Mouse (Mus musculus) kidney, embryonic 14.5 days (tissue): ENCODE data around the gene Cntnap2. TPM values are rescaled to one million over a fixed set of nuclear protein-coding genes. Genes with fewer than 3 reads are reported as not detected.

Experiments used
- ATAC-seq: fragments of 200-750 bp; cut with Nextera tagmentation; 2 replicates; pipeline ENCODE4 v1.8.0; 2017; ENCODE audit warnings: moderate number of reproducible peaks, mild to moderate bottlenecking, moderate TSS enrichment, moderate library complexity; ENCODE audit not compliant: low FRiP score, low TSS enrichment
- H3K27ac ChIP-seq: fragments of 300-500 bp; sonication (generic); 2 replicates; pipeline ENCODE4 v1.5.1; 2014; ENCODE audit warnings: low read depth, mild to moderate bottlenecking, low read length, moderate library complexity, mixed read lengths
- H3K27me3 ChIP-seq: fragments of 300-500 bp; sonication (generic); 2 replicates; pipeline ENCODE4 v1.6.1; 2014; ENCODE audit warnings: mild to moderate bottlenecking, low read length; ENCODE audit not compliant: control insufficient read depth, insufficient read depth
- H3K36me3 ChIP-seq: fragments of 300-500 bp; sonication (generic); 2 replicates; pipeline ENCODE4 v1.6.1; 2014; ENCODE audit warnings: low read length, mixed read lengths; ENCODE audit not compliant: control insufficient read depth, insufficient read depth
- H3K4me1 ChIP-seq: fragments of 300-500 bp; sonication (generic); 2 replicates; pipeline ENCODE4 v1.6.1; 2014; ENCODE audit warnings: low read length, mixed read lengths; ENCODE audit not compliant: control insufficient read depth, insufficient read depth
- H3K4me2 ChIP-seq: fragments of 300-500 bp; sonication (generic); replicated peaks from 2 replicates; pipeline ENCODE4 v1.6.1; 2014; ENCODE audit warnings: low read depth, mild to moderate bottlenecking, low read length
- H3K4me3 ChIP-seq: fragments of 300-500 bp; sonication (generic); 2 replicates; pipeline ENCODE4 v1.5.1; 2014; ENCODE audit warnings: mild to moderate bottlenecking, low read length
- H3K9ac ChIP-seq: fragments of 300-500 bp; sonication (generic); 2 replicates; pipeline ENCODE4 v1.6.1; 2014; ENCODE audit warnings: low read depth, mild to moderate bottlenecking, low read length, moderate library complexity
- H3K9me3 ChIP-seq: fragments of 300-500 bp; sonication (generic); 2 replicates; pipeline ENCODE4 v1.6.1; 2016; ENCODE audit warnings: low read length; ENCODE audit not compliant: control insufficient read depth
- WGBS: fragments of 180-500 bp; shearing (Covaris S2); extraction: QIAGEN DNeasy Blood & Tissue Kit; methylation state at CpG from one replicate; pipeline ENCODE4 v1.1.7; 2014; 5-methylcytosine and 5-hydroxymethylcytosine counted together
- polyA plus RNA-seq: library from polyadenylated mRNA; unstranded; fragments of >200 nt; fragmentation: Nextera tagmentation; extraction: Ambion mirVana; gene quantifications from 2 replicates; pipeline ENCODE4 v1.2.1, GENCODE M21; 2014

The Cntnap2 gene
- polyA plus RNA-seq, 1 experiment from 2014 or later: 1.9 TPM

GRCm38 (mm10) chr6:46961022-46961686 is 1902.0 kb downstream of the Cntnap2 start:
- H3K4me1 ChIP-seq: no peaks in the 10 kb centered on the region
- H3K4me3 ChIP-seq: no peak overlapping the region
- no peak overlapping the region for H3K27ac ChIP-seq
- no peaks in the 10 kb centered on the region for H3K9me3 ChIP-seq
- no peak overlapping the region for H3K4me2 ChIP-seq
- no peaks in the 10 kb centered on the region for H3K27me3 ChIP-seq
- no peak overlapping the region for H3K9ac ChIP-seq
- WGBS: 35% methylated on average over 10 of the region's 10 CpGs
- no peaks in the 10 kb centered on the region for H3K36me3 ChIP-seq
- ATAC-seq: peak; percentile 86

- Histone ChIP-seq H3K4me1 (no peaks in the 10 kb centered on the region), H3K9ac (no peak overlapping the region), H3K9me3 (no peaks in the 10 kb centered on the region), H3K27ac (peak overlapping the region; percentile 24; the same call in 1 of the 2 replicates), H3K36me3 (no peaks in the 10 kb centered on the region), H3K4me3 (no peak overlapping the region), H3K27me3 (no peaks in the 10 kb centered on the region), H3K4me2 (no peak overlapping the region)
- ATAC-seq: peak; percentile 81
- WGBS: 66% methylated on average over 2 of the region's 2 CpGs
These were observed 1904.1 kb downstream of the Cntnap2 start for GRCm38 (mm10) chr6:46963261-46963660.

GRCm38 (mm10) chr6:46963693-46964092 is 1904.5 kb downstream of the Cntnap2 start:
- Histone ChIP-seq H3K9me3 (no peaks in the 10 kb centered on the region), H3K4me2 (no peak overlapping the region), H3K27ac (no peak overlapping the region), H3K4me3 (no peak overlapping the region), H3K36me3 (no peaks in the 10 kb centered on the region), H3K9ac (no peak overlapping the region), H3K27me3 (no peaks in the 10 kb centered on the region), H3K4me1 (no peaks in the 10 kb centered on the region)
- WGBS: 50% methylated on average over 3 of the region's 3 CpGs
- peak; percentile 90 for ATAC-seq

- H3K9ac ChIP-seq: no peak overlapping the region
- no peak overlapping the region for H3K4me2 ChIP-seq
- H3K4me1 ChIP-seq: no peaks in the 10 kb centered on the region
- no peaks in the 10 kb centered on the region for H3K9me3 ChIP-seq
- whole genome bisulfite sequencing: 79% methylated on average over 2 of the region's 2 CpGs
- no peak for ATAC-seq
- no peak overlapping the region for H3K27ac ChIP-seq
- no peaks in the 10 kb centered on the region for H3K27me3 ChIP-seq
- H3K4me3 ChIP-seq: no peak overlapping the region
- H3K36me3 ChIP-seq: no peaks in the 10 kb centered on the region
These were observed 1913.5 kb downstream of the Cntnap2 start for GRCm38 (mm10) chr6:46972640-46973039.

GRCm38 (mm10) chr6:46996010-46996602 is 1936.9 kb downstream of the Cntnap2 start:
- WGBS: 91% methylated on average over 6 of the region's 6 CpGs
- no peak for ATAC-seq
- no peaks in the 10 kb centered on the region for H3K36me3 ChIP-seq
- H3K4me3 ChIP-seq: no peak overlapping the region
- no peak overlapping the region for H3K9ac ChIP-seq
- H3K27me3 ChIP-seq: no peaks in the 10 kb centered on the region
- no peak overlapping the region for H3K4me2 ChIP-seq
- no peak overlapping the region for H3K27ac ChIP-seq
- no peaks in the 10 kb centered on the region for H3K9me3 ChIP-seq
- no peaks in the 10 kb centered on the region for H3K4me1 ChIP-seq

GRCm38 (mm10) chr6:47004430-47004829 is 1945.3 kb downstream of the Cntnap2 start:
- WGBS: 44% methylated on average over 3 of the region's 3 CpGs
- Histone ChIP-seq H3K4me3 (no peak overlapping the region), H3K27ac (no peak overlapping the region), H3K27me3 (no peaks in the 10 kb centered on the region), H3K4me2 (no peak overlapping the region), H3K9me3 (no peaks in the 10 kb centered on the region), H3K9ac (no peak overlapping the region), H3K36me3 (no peaks in the 10 kb centered on the region), H3K4me1 (no peaks in the 10 kb centered on the region)
- no peak for ATAC-seq

- no peaks in the 10 kb centered on the region for H3K4me1 ChIP-seq
- H3K4me3 ChIP-seq: no peak overlapping the region
- H3K9ac ChIP-seq: no peak overlapping the region
- H3K4me2 ChIP-seq: no peak overlapping the region
- H3K27me3 ChIP-seq: no peaks in the 10 kb centered on the region
- H3K27ac ChIP-seq: no peak overlapping the region
- H3K36me3 ChIP-seq: no peaks in the 10 kb centered on the region
- no peak for ATAC-seq
- WGBS: 90% methylated on average over 4 of the region's 4 CpGs
- H3K9me3 ChIP-seq: no peaks in the 10 kb centered on the region
These were observed 1953.8 kb downstream of the Cntnap2 start for GRCm38 (mm10) chr6:47012933-47013332.

- H3K4me3 ChIP-seq: no peak overlapping the region
- H3K27me3 ChIP-seq: no peaks in the 10 kb centered on the region
These were observed 1954.4 kb downstream of the Cntnap2 start for GRCm38 (mm10) chr6:47013535-47013934.

GRCm38 (mm10) chr6:47014886-47015586 is 1955.9 kb downstream of the Cntnap2 start:
- H3K36me3 ChIP-seq: no peaks in the 10 kb centered on the region
- 74% methylated on average over 1 of the region's 1 CpGs for WGBS
- ATAC-seq: no peak

More at GRCm38 (mm10) chr6:47013535-47013934, 1954.4 kb downstream of the Cntnap2 start:
- Histone ChIP-seq H3K9ac (no peak overlapping the region), H3K4me1 (no peaks in the 10 kb centered on the region), H3K36me3 (no peaks in the 10 kb centered on the region), H3K27ac (no peak overlapping the region), H3K4me2 (no peak overlapping the region), H3K9me3 (no peaks in the 10 kb centered on the region)
- peak; percentile 87; the same call in 1 of the 2 replicates for ATAC-seq
- 9% methylated on average over 4 of the region's 4 CpGs for WGBS

More at GRCm38 (mm10) chr6:47014886-47015586, 1955.9 kb downstream of the Cntnap2 start:
- Histone ChIP-seq H3K4me1 (no peaks in the 10 kb centered on the region), H3K4me2 (no peak overlapping the region), H3K4me3 (no peak overlapping the region), H3K9ac (no peak overlapping the region), H3K27me3 (no peaks in the 10 kb centered on the region), H3K27ac (no peak overlapping the region), H3K9me3 (no peaks in the 10 kb centered on the region)
